Mouse (Mus musculus) brain, embryonic 14.5 days (tissue): ENCODE measurements around the gene Atxn1.

Experiments
- CTCF ChIP-seq: fragments of 200-500 bp; IDR thresholded peaks from 2 replicates; pipeline ENCODE4 v1.5.1; 2012; ENCODE audit warnings: inconsistent platforms, mild to moderate bottlenecking, moderate library complexity, borderline replicate concordance; ENCODE audit not compliant: insufficient read depth, insufficient read length; ENCODE audit errors: extremely low read depth
- POLR2A ChIP-seq: fragments of 200-500 bp; IDR thresholded peaks from 2 replicates; pipeline ENCODE4 v1.6.1; 2012; ENCODE audit warnings: mild to moderate bottlenecking, inconsistent platforms, borderline replicate concordance; ENCODE audit not compliant: poor library complexity, insufficient read depth, insufficient read length, severe bottlenecking; ENCODE audit errors: extremely low read depth

DNA sequence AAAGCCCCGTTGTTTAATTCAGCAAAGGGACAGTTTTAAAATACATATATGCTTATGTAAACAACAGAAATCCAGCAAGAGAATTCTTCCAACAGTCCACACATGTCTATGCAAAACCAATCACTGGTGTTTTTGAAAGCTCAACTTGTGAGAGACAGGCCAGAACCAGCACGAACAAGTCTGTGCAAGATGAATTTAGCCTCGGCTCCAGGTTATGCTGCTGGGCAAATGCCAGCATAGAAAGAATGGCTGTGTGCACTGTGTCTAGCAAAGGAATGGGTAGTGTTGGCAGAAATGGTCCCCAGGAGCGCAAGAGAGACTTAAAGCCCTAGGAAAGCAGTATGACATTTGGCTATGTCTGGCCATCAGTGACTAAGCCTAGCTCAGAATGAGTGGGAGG, 24.1 kb downstream of the Atxn1 start:
- TF ChIP-seq POLR2A (no peak), CTCF (no peak)
